Mouse (Mus musculus): ENCODE results near the gene 2010111I01Rik. TPM values are rescaled to one million over a fixed set of nuclear protein-coding genes. Genes with fewer than 3 reads are reported as not detected.

The 2010111I01Rik gene
- polyA plus RNA-seq, 1 experiment, result 123 TPM

DNA sequence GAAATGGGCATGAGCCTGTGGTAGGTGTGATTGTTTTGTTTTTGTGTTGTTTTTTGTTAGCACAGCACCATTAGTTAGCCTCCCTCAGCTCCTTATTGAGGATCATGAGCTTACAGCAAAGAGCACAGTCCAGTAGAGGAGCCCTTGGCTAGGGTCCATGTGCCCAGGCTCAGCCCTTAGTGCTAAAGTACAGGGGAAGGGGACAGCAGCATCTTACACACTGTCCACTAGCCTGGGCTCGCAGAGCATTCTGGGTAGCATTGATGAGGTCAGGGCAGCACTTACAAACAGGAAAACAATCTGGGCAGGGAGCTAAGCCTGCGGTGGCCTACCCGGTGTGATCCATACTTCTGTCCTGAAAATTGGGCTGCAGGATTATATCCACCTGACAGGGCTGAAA is 270.9 kb downstream of the 2010111I01Rik start:
- Histone ChIP-seq H3K27ac (ENCODE audit: insufficient read depth, low read depth, low read length) (no peak overlapping the region), H3K4me3 (ENCODE audit: insufficient read depth, low read length) (no peak overlapping the region)
- TF ChIP-seq POLR2A (IDR thresholded peaks at IDR 0.05; ENCODE audit: borderline replicate concordance, low read depth, low read length) (no peak), CTCF (IDR thresholded peaks at IDR 0.05; ENCODE audit: low read depth, low read length) (no peak)

DNA sequence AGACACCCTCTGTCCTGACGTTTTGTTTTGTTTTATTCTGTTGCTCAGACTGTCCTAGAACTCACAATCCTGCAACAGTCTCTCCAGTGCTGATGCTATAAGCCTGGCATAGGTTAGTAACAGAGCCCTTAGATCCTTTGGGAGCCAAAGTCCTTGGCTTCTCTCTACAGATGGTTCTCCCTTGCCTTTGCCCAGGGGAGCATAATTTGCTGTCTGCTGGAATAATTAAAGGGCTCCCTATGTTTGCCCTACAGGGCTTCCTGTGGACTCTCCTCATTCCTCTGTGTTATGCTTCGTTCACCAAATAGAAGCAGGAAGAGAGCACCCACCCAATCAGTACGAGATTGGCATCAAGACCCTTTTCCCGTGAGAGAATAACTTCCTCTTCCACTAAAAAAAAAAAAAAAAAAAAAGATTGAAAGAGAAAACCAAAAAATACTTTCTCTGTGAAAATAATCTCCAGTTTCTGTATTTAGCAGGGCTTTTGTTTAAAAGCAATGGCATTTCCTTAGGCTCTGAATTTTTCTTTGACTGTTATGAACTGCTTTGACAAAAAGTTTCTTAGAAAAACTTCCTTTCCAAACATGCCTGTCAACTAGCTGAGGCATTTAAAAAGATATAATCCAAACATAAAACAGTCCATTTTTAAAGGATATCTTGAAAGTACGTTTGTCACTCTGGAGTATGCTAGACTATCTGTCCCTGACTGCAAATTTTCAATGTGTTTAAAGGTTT is 271.6 kb downstream of the 2010111I01Rik start:
- Histone ChIP-seq H3K4me1 (ENCODE audit: control insufficient read depth, insufficient read depth, low read length) (peaks cover 9% of the 10 kb centered on the region), H3K27ac (ENCODE audit: insufficient read depth, low read depth, low read length) (no peak overlapping the region), H3K4me3 (ENCODE audit: insufficient read depth, low read length) (no peak overlapping the region)
- TF ChIP-seq CTCF (IDR thresholded peaks at IDR 0.05; ENCODE audit: low read depth, low read length) (no peak), POLR2A (IDR thresholded peaks at IDR 0.05; ENCODE audit: borderline replicate concordance, low read depth, low read length) (no peak)

More for the DNA sequence above, 270.9 kb downstream of the 2010111I01Rik start:
- H3K4me1 ChIP-seq (ENCODE audit: control insufficient read depth, insufficient read depth, low read length), result peaks cover 9% of the 10 kb centered on the region

- Histone ChIP-seq H3K4me3 (ENCODE audit: insufficient read depth, low read length) (no peak overlapping the region), H3K27ac (ENCODE audit: insufficient read depth, low read depth, low read length) (no peak overlapping the region), H3K4me1 (ENCODE audit: control insufficient read depth, insufficient read depth, low read length) (peaks cover 6% of the 10 kb centered on the region)
- no peak for TF ChIP-seq CTCF (IDR thresholded peaks at IDR 0.05; ENCODE audit: low read depth, low read length)
- TF ChIP-seq POLR2A (IDR thresholded peaks at IDR 0.05; ENCODE audit: borderline replicate concordance, low read depth, low read length), result no peak
Observed at GRCm38 (mm10) chr13:63238045-63238444, 273.4 kb downstream of the 2010111I01Rik start.

DNA sequence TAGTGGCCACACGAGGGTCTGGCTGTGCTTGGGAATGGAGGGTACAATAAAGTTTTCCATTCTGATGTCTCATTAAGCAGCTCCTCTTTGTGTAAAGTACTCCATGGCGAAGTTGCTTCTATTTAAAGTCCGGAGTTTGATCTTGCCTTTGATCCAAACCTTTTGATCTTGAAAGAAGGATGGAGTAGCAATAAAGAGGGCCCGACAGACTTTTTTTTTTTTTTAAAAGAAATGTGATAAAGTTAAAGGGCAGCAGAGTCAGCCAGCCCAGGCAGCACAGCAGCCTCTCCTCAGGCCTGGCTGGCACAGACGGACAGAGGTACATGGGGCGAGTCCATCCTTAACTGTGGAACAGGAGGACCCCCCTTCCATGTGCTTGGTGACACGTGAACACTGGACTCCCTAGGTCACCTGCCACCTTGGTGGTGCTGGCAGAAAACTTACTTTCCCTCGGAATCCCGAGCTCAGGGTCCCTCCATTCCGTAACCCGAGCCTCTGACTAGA is 274.7 kb downstream of the 2010111I01Rik start:
- TF ChIP-seq CTCF (IDR thresholded peaks at IDR 0.05; ENCODE audit: low read depth, low read length) (no peak), POLR2A (IDR thresholded peaks at IDR 0.05; ENCODE audit: borderline replicate concordance, low read depth, low read length) (no peak)
- Histone ChIP-seq H3K4me1 (ENCODE audit: control insufficient read depth, insufficient read depth, low read length) (peaks cover 7% of the 10 kb centered on the region), H3K27ac (ENCODE audit: insufficient read depth, low read depth, low read length) (peak overlapping the region; percentile 48), H3K4me3 (ENCODE audit: insufficient read depth, low read length) (peak overlapping the region; percentile 71)

DNA sequence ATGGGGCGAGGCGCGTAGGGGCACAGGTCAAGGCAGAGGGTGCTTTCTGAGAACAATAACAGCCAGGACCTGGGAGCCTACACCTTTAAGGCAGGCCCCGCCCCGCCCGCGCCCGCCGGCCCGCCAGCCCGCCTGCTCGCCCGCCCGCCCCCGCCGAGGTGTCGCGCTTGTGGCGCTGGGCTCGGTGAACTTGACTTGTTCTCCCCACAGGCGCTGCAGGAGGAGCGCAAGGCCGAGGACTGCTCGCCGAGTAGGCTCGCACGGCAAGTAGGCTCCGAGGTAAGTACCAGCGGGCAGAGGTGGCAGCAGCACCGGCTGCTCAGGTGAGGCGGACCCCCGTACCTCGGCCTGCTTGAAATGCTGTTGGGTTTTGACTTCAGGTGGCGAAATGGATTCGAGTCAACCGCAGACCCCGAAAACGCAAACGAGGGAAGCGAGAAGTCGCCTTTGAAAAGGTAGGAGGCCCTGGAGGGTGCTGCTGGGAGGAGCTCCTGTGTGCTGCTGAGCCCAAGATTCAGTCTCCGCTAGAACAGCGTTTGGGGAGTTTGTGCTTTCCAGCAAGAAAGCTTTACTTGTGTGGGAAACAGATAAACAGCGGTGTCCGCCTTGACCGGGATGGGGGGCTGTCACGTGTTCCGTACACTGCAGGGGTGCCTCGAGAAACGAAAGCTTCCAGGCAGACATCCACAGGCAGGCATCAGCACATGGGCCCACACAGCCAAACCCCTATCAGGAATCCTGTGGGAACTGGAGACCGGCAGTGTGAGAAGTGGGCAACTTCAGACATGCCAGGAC is 275.4 kb downstream of the 2010111I01Rik start:
- TF ChIP-seq POLR2A (IDR thresholded peaks at IDR 0.05; ENCODE audit: borderline replicate concordance, low read depth, low read length) (no peak), CTCF (IDR thresholded peaks at IDR 0.05; ENCODE audit: low read depth, low read length) (no peak)
- H3K4me1 ChIP-seq (ENCODE audit: control insufficient read depth, insufficient read depth, low read length), result peaks cover 11% of the 10 kb centered on the region
- peak overlapping the region; percentile 93 for H3K4me3 ChIP-seq (ENCODE audit: insufficient read depth, low read length)
- peak overlapping the region; percentile 90 for H3K27ac ChIP-seq (ENCODE audit: insufficient read depth, low read depth, low read length)

DNA sequence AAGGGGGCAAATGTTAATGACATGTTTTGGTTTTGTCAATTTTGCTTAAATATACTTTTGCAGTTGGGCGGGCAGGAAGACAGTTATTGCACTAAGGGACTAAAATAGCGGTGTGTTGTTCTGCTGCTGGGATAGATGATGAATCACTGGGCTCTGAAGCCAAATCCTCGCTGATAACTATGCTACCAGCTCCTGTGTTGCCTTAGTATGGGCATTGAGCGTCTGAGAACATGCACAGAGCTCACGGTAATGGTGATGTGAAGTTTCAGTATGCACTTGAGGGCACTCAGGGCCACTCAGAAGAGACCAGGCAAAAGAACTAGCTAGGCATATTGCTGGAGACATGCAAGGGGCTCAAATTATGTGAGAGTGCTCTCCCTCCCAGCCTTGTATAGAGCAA is 276.1 kb downstream of the 2010111I01Rik start:
- Histone ChIP-seq H3K4me1 (ENCODE audit: control insufficient read depth, insufficient read depth, low read length) (peaks cover 14% of the 10 kb centered on the region), H3K4me3 (ENCODE audit: insufficient read depth, low read length) (peak overlapping the region; percentile 93), H3K27ac (ENCODE audit: insufficient read depth, low read depth, low read length) (peak overlapping the region; percentile 90)
- TF ChIP-seq CTCF (IDR thresholded peaks at IDR 0.05; ENCODE audit: low read depth, low read length) (no peak), POLR2A (IDR thresholded peaks at IDR 0.05; ENCODE audit: borderline replicate concordance, low read depth, low read length) (no peak)

DNA sequence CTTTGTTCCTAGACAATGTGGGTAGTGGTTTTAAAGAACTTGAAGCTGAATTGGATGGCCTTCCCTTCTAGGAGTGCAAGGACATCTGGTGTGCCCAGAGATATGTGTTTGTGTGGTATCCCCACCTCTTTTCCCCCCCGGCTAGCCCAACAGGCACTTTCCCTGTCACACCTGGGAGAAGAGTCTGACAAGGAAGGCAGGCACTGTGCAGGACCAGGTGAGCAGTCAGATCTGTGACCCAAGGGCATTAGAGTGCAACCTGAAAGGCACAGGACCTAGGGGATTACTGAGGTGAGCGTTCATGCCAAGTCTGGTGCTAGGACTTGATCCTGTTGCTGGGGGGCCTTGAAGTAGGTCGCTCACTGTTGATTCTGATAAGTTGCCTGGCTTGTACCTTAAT is 277.0 kb downstream of the 2010111I01Rik start:
- Histone ChIP-seq H3K4me1 (ENCODE audit: control insufficient read depth, insufficient read depth, low read length) (peaks cover 12% of the 10 kb centered on the region), H3K27ac (ENCODE audit: insufficient read depth, low read depth, low read length) (peak overlapping the region; percentile 64), H3K4me3 (ENCODE audit: insufficient read depth, low read length) (peak overlapping the region; percentile 93)
- no peak for TF ChIP-seq POLR2A (IDR thresholded peaks at IDR 0.05; ENCODE audit: borderline replicate concordance, low read depth, low read length)
- TF ChIP-seq CTCF (IDR thresholded peaks at IDR 0.05; ENCODE audit: low read depth, low read length), result no peak

DNA sequence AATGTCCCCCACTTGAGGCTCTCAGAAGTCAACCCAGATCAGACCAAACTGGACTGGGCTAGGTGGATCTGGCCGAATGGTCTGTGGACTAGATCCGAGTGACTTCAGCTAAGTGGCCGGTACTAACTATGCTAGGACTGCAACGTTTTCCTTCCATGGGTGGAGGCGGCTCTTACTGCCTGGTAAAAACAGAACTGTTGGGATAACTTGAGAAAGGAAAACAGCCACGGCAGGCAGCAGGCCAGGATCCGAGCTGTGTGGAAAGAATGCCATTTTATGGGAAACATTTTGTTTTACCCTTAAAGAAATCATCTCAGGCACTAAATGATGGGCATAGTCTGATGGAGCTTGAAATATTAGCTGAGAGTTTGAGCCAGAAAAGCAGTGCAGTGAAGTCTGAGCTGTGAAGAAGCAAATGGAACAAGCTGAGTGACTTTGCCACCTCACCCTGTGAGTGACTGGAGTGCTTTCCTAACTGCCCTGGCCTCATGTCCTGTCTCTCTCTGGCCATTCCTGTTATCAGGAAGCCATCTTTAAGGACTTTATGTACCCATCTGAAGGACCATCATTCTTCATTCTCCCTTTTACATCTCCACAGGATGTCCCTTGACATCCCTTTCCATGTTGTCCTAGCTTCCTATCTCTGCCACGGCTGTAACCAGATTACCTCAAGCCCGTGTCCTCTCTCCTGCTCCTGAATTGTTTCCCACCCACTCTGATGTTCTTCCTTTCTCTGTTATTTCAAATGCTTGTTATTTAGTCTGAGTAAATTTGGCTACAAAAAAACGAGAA is 277.9 kb downstream of the 2010111I01Rik start:
- peaks cover 15% of the 10 kb centered on the region for H3K4me1 ChIP-seq (ENCODE audit: control insufficient read depth, insufficient read depth, low read length)
- TF ChIP-seq POLR2A (IDR thresholded peaks at IDR 0.05; ENCODE audit: borderline replicate concordance, low read depth, low read length), result no peak
- TF ChIP-seq CTCF (IDR thresholded peaks at IDR 0.05; ENCODE audit: low read depth, low read length), result no peak
- peak overlapping the region; percentile 64 for H3K27ac ChIP-seq (ENCODE audit: insufficient read depth, low read depth, low read length)
- peak overlapping the region; percentile 93 for H3K4me3 ChIP-seq (ENCODE audit: insufficient read depth, low read length)

DNA sequence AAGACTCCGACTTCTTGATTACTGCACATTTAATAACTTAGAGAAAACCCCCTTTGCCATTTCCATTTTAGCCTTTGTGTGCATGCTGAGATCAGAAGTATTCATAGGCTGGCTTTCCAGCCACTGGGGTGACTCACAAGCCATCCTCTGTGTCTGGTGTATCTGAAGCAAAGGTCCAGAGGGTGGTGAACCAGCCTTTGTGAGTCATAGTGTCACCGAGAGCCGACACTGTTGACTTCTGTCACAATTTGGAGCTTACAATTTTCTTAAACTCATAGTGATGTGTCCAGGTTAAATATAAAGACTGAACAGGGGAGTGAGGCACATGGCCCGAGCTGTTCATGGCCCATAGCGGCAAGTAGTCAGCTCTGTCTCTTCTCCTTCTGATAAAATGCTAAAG is 278.9 kb downstream of the 2010111I01Rik start:
- peak overlapping the region; percentile 56 for H3K27ac ChIP-seq (ENCODE audit: insufficient read depth, low read depth, low read length)
- peaks cover 24% of the 10 kb centered on the region for H3K4me1 ChIP-seq (ENCODE audit: control insufficient read depth, insufficient read depth, low read length)
- TF ChIP-seq POLR2A (IDR thresholded peaks at IDR 0.05; ENCODE audit: borderline replicate concordance, low read depth, low read length), result no peak
- H3K4me3 ChIP-seq (ENCODE audit: insufficient read depth, low read length), result peak overlapping the region; percentile 52

Data from bone marrow macrophage, adult 2 months (primary cell).